Mouse (Mus musculus) heart, embryonic 14.5 days (tissue): ENCODE results near the gene Gm14391. TPM values are rescaled to one million over a fixed set of nuclear protein-coding genes. Genes with fewer than 3 reads are reported as not detected.

Experiments
- polyA plus RNA-seq: library from polyadenylated mRNA; unstranded; fragments of >200 nt; fragmentation: Nextera tagmentation; extraction: Ambion mirVana; gene quantifications from 2 replicates; pipeline ENCODE4 v1.2.1, GENCODE M21; 2014

The Gm14391 gene
- polyA plus RNA-seq, 1 experiment from 2014 or later = 10.8 TPM

Other genes with a start within 250 kb of the Gm14391 start
- not detected in 2 replicates for gene Gm14444, start 196.7 kb downstream of the Gm14391 start, polyA plus RNA-seq
- gene Gm14393, start 139.1 kb downstream of the Gm14391 start, polyA plus RNA-seq = 1.2 TPM in 1 of 2 replicates, not detected in the other
- 7.3 TPM in 2 replicates for gene Gm14399, start 64.9 kb downstream of the Gm14391 start, polyA plus RNA-seq
- gene Gm14443, start 31.0 kb downstream of the Gm14391 start, polyA plus RNA-seq = 0.30 and 0.59 TPM in 2 replicates
- not detected in 2 replicates for gene Gm14440, start 68.2 kb upstream of the Gm14391 start, polyA plus RNA-seq
- gene Gm4631, start 131.3 kb upstream of the Gm14391 start, polyA plus RNA-seq = 12.9 and 14.4 TPM in 2 replicates
- 5.3 and 8.5 TPM in 2 replicates for gene Zfp968, start 165.5 kb upstream of the Gm14391 start, polyA plus RNA-seq
- 5.3 and 16.6 TPM in 2 replicates for gene Gm4724, start 228.9 kb upstream of the Gm14391 start, polyA plus RNA-seq